Mouse (Mus musculus) frontal cortex, postnatal 25 days (tissue): Measurements from ENCODE around the gene Snx29.
"Not testable (repeated sequence)": the region's sequence is repeated elsewhere in the genome, so short reads cannot be mapped to it uniquely, and the experiment has no call there.

ENCODE experiments used
- DNase-seq, 2 experiments: peaks; one replicate each; pipeline ENCODE4 v3.0.0; 2022; ENCODE audit warnings: low spot score in 2 of 2

The Snx29 gene

DNA sequence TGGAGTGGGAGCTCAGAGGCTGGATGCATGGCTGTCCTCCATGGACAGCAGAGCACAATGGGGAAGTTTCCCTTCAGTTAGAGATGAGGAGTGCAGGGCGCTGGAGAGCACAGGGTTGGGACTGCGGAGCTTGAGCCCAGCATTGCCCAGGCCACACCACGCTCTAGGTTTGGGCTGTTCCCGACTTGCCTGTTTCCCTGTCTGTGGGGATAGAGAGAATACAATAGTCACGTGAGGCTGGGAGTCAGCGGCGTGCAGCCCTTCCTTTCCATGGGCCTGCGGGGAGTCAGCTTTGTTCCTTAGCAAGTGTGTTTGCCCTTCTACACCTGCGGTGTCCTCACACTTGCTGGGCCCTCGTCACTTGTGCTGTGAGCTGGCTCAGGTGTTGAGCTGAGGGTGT, 37.2 kb downstream of the Snx29 start:
- DNase-seq, result no peak

- DNase-seq, result not testable (repeated sequence)
Observed at GRCm38 (mm10) chr16:11360576-11360975, 37.9 kb downstream of the Snx29 start.

GRCm38 (mm10) chr16:11365626-11366025, 42.9 kb downstream of the Snx29 start:
- DNase-seq, result no peak

DNA sequence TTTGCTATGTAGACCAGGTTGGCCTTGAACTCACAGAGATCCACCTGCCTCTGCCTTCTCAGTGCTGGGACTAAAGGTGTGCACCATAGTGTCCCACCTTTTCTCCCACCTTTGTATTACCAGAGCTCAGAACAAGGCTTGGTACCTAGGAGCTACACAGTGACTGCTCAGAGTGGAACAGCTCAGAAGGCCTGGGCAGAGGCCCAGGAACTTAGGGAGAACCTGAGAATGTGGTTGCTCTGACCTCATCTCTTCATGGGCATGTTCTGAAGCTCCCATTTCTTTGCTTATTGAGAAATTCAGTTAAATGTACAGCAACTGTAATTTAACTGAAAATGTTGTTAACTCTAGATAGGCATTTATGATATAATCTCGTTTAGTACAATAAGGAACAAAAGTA, 44.1 kb downstream of the Snx29 start:
- no peak for DNase-seq

DNA sequence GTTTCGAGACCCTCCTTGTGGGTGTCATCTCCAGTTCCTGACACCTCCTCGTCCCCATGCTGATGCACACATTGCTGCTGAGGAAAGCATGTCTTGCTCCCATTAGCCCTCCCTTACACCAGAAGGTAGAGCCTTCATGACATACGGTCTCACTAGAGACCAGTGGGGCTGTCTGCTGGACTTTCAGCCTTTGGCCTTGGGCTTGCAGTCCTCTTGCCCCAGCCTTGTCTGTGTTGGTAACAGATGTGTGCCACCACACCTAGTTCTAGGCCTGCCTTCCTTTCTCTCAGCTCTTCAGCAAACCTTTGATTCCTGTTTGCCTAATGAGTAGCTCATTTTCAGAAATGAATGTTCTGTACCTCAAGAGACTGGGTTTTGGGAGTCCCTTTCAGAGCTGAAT, 45.7 kb downstream of the Snx29 start:
- no peak for DNase-seq

DNA sequence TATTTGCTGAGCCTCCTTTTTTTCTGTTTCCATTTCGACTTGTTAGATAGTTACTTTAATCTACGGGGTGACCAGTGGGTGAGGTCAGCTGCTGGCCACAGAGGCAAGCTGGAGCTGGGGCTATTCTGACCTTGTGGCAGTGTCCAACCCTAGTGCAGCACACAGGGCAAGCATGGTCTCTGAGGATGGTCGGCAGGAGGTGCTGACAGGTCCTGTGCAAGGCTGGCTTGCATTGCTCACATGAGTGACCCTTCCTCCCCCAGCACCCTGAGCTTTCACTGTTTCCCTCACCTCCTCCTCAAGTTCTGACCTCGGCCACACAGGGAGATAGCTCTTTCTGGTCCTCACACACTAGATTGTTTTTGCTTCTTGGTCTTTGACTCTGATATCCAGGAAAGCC, 46.5 kb downstream of the Snx29 start:
- DNase-seq, result no peak

DNA sequence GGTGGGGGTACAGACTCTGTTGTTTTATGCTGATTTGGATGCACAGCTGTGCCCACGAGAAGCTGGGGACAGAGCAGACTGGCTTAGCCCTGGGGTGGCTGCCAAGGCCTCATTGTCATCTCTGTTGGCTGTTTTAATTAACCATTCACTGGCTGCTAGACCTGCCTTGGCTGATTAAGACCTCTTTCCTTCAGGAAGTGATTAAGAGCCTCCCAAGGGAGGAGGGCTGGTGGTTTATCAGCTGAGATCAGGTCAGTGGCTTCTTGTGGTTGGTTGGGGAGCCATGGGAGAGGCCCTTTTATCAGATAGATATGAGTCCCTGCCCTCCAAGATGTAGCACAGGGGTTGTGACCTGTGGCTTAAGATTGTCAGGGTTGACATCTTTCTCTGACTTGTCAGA, 46.9 kb downstream of the Snx29 start:
- DNase-seq, result no peak

- no peak for DNase-seq
Observed at GRCm38 (mm10) chr16:11370132-11370544, 47.4 kb downstream of the Snx29 start.

GRCm38 (mm10) chr16:11379264-11379663, 56.6 kb downstream of the Snx29 start:
- no peak for DNase-seq

- no peak for DNase-seq
Observed at GRCm38 (mm10) chr16:11380038-11380437, 57.3 kb downstream of the Snx29 start.

DNA sequence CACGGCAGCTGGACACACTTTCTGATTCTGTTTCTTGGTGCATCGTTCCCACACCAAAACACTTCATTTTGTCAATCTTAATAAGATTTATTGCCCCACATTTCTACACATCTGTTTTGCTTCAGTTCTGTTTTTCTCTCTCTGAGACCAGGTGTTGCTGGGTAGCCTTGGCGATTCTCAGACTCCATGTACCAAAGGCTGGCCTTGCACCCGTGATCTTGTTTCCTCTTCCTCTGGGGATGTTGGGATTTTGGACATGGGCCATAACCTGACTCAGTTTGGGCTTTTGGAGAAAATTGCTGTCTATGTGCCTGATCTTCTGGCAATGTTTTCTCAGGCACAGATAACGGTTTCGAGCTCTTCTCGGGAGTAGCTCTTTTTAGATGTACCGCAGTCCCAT, 58.2 kb downstream of the Snx29 start:
- DNase-seq, result no peak

DNA sequence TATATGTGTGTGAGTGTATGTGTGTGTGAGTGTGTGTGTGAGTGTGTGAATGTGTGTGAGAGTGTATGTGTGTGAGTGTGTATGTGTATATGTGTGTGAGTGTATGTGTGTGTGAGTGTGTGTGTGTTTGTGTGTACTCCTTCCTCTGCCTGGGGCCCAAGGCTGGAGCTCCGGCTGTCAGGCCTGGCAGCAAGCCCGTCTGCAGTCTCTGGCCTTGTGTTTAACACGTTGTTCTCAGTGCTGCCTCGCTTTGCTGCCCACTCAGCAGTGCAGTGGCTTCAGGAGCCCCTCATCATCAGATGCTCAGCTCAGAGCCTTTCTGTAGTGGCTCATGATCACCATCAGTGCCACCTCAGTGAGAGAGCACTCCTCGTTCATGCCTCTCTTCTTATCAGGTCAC, 61.7 kb downstream of the Snx29 start:
- no peak for DNase-seq

GRCm38 (mm10) chr16:11385150-11385549, 62.4 kb downstream of the Snx29 start:
- no peak for DNase-seq

DNA sequence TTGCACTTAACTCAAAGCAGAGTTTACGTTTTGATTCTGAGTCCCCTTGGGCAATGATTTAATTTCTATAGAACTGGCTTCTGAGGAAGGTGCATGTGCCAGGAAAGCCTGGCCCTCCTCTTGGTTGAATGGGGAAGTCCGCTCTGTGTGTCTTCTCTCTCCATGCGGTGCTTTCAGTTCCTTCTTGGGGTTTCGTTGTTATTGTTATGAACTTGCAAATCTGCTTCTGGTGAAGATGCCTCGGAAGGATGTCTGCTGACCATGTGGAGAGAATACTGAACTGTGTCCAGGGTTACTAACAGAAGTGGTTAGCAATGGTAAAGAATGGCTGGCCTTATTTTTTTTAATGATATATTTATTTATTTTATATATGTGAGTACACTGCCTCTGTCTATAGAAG, 63.1 kb downstream of the Snx29 start:
- no peak for DNase-seq

GRCm38 (mm10) chr16:11386221-11386620, 63.5 kb downstream of the Snx29 start:
- no peak for DNase-seq

DNA sequence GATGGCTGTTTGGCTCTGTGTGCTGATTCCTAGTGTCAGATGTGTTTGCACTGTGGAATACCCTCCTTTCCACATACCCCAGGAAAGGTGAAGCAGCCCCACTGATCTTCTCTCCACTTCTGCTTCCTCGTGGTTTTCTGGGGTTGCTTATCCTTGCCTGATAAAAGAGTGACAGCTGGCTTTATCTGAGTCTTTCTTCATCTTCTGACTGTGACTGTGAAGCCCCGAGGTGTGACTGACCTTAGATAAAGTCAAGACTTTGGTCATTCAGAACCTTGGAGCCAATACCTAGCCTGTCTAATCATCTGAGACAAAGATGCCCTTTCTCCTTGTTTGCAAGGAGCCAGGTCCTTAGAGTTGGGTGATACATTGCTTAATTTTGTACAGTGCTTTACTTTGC, 65.4 kb downstream of the Snx29 start:
- DNase-seq, result no peak

- DNase-seq, result no peak
Observed at GRCm38 (mm10) chr16:11389324-11389723, 66.6 kb downstream of the Snx29 start.

GRCm38 (mm10) chr16:11396570-11396969, 73.9 kb downstream of the Snx29 start:
- DNase-seq, result no peak

DNA sequence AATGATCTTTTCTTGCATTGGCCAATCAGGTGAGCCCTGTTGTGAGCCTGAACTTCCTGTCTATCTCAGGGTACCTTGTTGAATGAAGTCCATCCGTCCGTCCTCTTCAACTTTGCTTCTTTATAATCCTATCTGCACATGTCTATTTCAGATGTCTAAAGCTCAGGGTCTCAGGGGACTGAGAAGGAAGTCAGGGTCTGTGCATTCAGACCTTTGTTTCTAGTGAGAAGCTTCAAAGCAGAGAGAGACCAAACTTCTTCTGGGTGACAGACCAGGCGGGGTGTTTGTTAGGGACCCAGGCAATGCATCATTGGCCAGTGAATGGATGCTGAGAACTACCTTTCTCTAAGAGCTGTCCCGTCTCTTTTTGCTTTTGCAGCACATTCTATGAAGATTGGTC, 76.7 kb downstream of the Snx29 start:
- DNase-seq, result no peak

DNA sequence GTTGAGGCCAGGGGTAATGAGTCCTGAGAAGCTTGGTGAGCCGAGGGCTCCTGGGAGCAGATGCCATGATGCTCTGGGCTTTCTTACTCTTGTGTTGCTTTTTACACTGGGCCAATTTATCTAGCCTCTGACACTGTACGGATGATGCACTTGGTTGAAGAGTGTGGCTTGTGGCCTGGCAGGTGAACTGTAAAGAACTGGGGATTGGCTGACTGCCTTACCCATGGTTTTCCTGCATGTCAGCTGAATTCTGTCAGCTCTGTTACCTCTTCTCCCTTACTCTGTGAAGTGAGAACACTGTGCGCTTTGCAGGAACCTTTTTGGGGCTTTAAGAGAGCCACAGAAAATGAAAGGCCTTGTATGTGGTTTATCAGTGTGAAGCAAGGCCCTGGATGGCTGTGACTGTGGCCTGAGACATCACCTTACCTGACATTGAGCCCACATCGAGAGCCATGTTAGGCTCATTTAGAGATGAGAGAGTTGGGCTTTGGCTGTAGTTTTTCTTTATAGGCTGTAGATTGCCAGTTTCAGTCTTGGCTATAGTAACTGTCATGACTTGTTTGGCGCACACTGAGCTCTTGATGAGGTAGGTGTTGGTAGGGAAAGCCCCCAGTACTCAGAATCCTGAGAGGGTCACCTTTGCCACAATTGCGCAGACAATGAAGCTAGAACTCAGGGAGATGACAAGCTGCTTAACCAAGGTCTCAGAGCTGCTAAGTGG, 77.3 kb downstream of the Snx29 start:
- no peak for DNase-seq

- DNase-seq, result no peak
Observed at GRCm38 (mm10) chr16:11400936-11401335, 78.2 kb downstream of the Snx29 start.

DNA sequence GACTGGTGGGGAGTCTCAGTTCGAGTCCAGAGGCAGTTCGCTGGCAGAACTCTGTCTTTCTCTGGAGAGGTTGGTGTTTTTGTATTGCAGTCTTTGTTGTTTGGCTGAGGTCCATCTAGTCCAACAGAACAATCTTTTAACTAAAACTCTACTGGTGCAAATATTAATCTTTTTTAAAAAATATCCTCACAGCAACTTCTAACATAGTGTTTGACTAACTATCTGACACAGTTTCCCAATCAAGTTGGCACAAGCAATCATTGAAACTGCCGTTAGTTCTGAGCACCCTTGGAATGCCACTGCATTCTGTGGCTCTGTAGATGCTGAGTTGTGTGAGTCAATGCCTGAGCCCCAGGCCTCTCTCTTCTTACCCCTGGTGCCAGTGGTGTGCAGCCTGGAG, 82.5 kb downstream of the Snx29 start:
- DNase-seq, result no peak

DNA sequence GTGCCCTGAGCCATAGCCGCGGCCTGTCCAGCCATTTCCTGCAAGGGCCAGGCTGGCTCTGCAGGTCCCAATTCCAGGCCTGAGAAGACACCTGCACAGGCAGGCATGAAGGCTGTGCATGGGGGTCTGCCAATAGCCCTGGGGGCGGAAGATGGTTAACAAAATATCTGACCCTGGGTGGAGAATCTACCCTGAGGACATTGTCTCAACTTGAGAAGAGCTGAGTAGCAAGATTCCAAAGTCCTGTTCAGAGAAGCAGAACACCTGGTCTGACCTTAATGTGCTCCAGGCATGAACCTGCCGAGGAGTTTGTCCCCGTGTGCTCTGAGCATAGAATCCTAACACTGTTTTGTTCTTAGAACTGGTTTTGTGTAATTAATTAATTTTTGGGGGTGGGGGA, 83.5 kb downstream of the Snx29 start:
- no peak for DNase-seq

DNA sequence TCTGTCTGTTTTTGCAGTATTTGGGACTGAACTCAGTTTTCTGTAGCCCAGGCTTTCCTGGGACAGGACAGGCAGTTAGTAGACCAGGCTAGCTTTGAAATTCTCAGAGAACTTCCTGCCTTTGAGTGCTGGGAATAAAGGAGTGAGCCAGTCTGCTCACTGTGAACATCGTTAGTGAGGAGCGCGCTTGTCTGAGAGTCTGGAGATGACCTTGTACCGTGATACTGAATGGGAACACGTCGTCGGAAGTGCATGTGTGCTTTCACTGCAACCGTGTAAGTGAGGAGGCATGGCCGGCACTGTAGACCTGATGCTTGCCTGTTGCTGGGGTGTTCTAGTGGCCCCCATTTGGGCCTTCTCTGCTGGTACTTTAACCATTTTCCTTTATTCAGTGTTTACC, 83.9 kb downstream of the Snx29 start:
- no peak for DNase-seq
